Mouse (Mus musculus): Measurements from ENCODE around the gene Clcn3. TPM values are rescaled to one million over a fixed set of nuclear protein-coding genes. Genes with fewer than 3 reads are reported as not detected.

The Clcn3 gene
- total RNA-seq, 2 experiments from 2014 or later, result 710 to 1,348 TPM

GRCm38 (mm10) chr8:60954281-60955014 lies 28.7 kb downstream of the Clcn3 start:
- peak; percentile 86 for ATAC-seq (replicated peaks; ENCODE audit: low FRiP score, poor library complexity, severe bottlenecking)

DNA sequence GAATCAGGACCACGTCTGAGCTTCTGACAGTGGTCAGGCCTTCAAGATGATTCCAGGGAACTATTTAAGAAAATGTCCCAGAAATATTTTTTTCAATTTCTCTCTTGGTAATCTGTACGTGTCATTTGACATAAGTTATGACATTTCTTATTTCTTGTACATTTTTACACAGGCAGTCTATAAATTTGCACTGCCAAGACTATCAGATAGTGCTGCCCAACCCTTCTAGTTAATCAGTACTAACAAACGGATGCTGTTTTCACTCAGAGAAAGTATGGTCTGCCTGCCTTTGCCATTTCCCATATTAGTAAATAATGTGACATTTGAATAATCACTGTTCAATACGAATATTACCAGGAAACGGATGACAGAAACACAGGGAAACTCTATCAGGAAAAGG lies 30.3 kb downstream of the Clcn3 start:
- no peak for ATAC-seq (replicated peaks; ENCODE audit: low FRiP score, poor library complexity, severe bottlenecking)

DNA sequence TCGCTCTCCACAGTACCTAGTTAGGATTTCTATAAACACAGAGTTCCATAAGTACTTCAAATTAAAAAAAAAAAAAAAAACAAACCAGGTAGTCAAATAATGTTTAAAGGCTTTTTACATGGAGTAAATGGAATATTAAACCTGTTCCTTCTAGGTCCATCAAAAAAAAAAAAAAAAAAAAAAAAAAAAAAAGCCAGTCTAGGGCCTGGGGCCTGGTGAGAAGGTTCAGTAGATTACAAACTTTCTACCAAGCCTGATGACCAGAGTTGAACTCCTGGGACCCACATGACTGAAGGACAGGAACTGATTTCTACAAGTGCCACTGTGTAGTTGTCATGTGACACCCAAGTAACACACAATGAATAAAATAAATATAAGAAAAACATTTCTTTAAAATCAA lies 31.3 kb downstream of the Clcn3 start:
- no peak for ATAC-seq (replicated peaks; ENCODE audit: low FRiP score, poor library complexity, severe bottlenecking)

GRCm38 (mm10) chr8:60951271-60951670 lies 31.8 kb downstream of the Clcn3 start:
- no peak for ATAC-seq (replicated peaks; ENCODE audit: low FRiP score, poor library complexity, severe bottlenecking)

- no peak for ATAC-seq (replicated peaks; ENCODE audit: low FRiP score, poor library complexity, severe bottlenecking)
Measured at GRCm38 (mm10) chr8:60949859-60950258, 33.2 kb downstream of the Clcn3 start.

- ATAC-seq (replicated peaks; ENCODE audit: low FRiP score, poor library complexity, severe bottlenecking), result no peak
Measured at GRCm38 (mm10) chr8:60947503-60947902, 35.6 kb downstream of the Clcn3 start.

- ATAC-seq (replicated peaks; ENCODE audit: low FRiP score, poor library complexity, severe bottlenecking), result no peak
Measured at GRCm38 (mm10) chr8:60942867-60943266, 40.2 kb downstream of the Clcn3 start.

DNA sequence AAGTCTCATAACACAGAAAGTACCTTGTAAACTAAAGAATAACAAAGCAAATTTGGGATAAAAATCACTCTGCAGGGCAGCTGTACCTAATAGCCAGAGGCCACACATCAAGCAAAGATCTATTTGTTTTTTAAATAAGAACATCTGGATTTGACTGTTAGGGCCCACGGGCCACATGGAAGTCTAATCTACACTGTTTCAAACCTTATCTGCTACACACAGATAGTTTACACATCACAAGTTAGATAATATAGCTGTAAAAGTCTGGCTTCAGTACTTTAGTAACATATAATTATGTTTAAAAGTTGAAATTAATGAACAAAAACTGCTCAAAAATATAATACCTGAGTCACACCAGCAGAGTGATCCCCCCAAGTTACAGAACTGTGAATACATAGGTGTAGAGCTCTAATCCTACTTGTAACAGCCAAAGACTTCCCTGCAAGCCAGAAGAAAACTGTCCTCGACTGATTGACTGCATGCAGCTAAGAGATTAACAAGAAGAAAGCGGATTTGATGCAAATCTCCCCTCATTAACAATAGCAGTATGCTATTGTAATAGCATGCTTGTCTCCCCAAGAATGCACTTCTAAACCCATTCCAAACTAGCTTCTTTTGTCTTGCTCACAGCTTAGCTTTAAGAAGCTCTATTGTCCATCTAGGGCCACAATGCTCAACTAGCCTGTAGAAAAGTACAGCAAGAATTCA lies 44.2 kb downstream of the Clcn3 start:
- ATAC-seq (replicated peaks; ENCODE audit: low FRiP score, poor library complexity, severe bottlenecking), result peak; percentile 38; the same call in 1 of the 2 replicates

DNA sequence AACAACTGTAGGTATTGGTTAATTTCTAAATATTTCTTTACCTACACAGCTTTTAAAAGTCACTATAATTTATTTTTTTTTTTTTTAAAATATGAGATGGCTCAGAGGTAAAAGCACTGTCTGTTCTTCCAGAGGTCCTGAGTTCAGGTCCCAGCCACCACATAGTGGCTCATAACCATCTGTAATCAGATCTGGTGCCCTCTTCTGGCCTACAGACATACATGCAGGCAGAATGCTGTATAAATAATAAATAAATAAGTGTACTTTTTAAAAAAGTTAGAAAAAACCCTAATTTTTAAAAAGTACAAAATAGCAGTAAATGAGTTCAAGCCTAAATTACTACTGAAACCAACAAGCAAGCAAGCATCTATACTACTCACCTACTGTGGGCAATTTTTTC lies 49.5 kb downstream of the Clcn3 start:
- ATAC-seq (replicated peaks; ENCODE audit: low FRiP score, poor library complexity, severe bottlenecking), result no peak

DNA sequence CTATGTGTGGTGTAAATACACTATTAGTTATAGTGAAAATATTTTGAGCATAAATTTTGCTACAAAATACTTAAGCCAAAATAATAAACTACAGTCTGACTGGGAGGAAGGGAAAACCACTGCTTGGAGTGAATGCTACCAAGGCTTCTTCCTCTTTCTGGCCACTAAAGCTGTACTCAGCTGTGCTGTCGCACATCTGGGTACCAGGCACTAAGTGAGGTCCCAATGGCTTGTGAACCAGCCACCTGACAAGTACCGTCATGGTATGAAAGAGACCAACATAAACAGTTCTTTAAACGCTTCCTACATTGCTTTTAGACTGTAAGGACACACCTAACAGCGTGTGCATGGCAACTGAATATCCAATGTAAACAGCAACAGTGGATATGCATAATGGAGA lies 62.9 kb downstream of the Clcn3 start:
- no peak for ATAC-seq (replicated peaks; ENCODE audit: low FRiP score, poor library complexity, severe bottlenecking)

DNA sequence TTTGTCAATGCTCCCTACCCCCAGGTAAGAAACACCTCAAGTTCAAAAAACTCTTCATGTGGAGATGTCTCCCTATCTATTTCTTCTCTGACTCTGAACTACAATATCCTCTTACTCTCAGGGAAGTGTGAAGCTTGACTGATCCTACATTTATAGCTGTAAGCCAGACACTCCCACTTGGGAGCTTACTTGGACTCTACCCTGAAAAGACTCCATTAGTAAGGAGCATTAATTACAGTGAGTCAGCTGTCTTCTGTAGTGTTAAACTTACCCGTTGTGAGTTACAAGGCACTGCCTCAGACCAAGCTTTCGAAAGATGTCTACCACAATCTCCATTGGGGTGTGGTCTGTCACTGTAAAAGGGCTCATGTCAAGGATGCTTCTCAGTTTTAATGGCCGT lies 64.0 kb downstream of the Clcn3 start:
- no peak for ATAC-seq (replicated peaks; ENCODE audit: low FRiP score, poor library complexity, severe bottlenecking)

GRCm38 (mm10) chr8:60912554-60912953 lies 70.5 kb downstream of the Clcn3 start:
- ATAC-seq (replicated peaks; ENCODE audit: low FRiP score, poor library complexity, severe bottlenecking), result no peak

GRCm38 (mm10) chr8:60912081-60912480 lies 71.0 kb downstream of the Clcn3 start:
- no peak for ATAC-seq (replicated peaks; ENCODE audit: low FRiP score, poor library complexity, severe bottlenecking)

DNA sequence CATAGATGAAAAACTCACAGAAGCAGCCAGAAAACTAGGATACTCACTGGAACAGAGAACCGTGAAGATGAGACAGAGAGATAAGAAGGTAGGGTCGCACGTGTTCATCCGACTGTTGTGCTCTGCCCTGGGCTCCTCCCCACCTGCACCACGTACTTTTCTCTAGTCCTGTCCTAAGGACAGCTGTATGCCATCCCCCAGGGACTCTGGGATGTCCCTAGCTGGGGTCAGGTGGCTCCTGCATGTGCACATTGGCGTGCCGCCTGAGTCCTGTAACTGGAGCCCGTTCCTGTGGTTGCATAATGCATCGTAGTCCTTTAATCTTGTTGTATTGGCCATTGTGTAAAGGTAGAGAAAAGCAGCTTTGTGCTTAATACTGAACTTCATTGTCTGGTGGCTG lies 83.0 kb downstream of the Clcn3 start:
- no peak for ATAC-seq (replicated peaks; ENCODE audit: low FRiP score, poor library complexity, severe bottlenecking)

GRCm38 (mm10) chr8:60895878-60896277 lies 87.2 kb downstream of the Clcn3 start:
- peak; percentile 89 for ATAC-seq (replicated peaks; ENCODE audit: low FRiP score, poor library complexity, severe bottlenecking)

GRCm38 (mm10) chr8:60891757-60892156 lies 91.3 kb downstream of the Clcn3 start:
- ATAC-seq (replicated peaks; ENCODE audit: low FRiP score, poor library complexity, severe bottlenecking), result no peak

DNA sequence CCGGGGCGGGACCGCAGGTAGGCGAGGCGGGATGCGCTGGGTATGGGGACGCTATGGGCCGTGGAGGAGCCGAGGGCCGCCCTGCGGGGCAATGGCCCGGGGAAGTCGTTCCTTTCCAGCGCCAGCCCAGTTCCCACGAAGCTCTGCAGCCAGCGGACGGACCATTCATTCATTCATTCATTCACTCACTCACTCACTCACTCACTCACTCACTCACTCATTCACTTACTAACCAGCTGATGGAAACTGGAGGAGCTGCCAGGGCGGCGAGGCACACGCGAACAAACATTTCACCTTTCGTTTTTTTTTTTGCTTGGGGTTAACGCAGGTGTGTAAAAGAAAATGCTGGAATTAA lies 92.6 kb downstream of the Clcn3 start:
- ATAC-seq (replicated peaks; ENCODE audit: low FRiP score, poor library complexity, severe bottlenecking), result no peak

DNA sequence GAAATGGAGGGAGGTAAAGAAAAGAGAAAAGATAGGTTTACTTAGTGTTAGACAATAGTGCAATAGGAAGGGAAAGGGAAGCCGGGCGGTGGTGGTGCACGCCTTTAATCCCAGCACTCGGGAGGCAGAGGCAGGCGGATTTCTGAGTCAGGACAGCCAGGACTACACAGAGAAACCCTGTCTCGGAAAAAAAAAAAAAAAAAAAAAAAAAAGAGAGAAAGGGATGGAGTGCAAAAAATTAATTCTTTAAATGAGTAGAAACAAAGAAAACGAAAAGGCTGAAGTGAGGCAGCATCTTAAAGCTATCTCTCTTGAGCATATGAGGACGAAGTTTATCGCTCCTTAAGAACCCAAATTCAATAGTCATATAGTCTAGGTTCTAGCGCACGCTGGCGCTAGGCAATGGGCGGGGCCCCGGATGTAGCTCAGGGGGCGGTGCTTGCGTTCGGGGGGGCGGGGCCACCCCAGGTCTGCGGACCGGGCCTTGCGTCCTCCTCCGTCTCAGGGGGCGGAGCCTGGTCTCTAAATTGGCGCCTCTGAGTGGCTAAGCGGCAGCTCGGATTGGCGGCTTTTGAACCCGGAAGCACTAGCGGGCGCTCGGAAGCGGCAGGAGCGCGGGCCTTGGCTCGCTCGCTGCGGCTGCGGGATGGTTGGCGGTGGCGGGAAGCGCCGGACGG lies 93.1 kb downstream of the Clcn3 start, which contains the start of gene Hpf1:
TSS of gene Hpf1 (plus strand) at position 576 of the 677 bp plus-strand sequence.
- ATAC-seq (replicated peaks; ENCODE audit: low FRiP score, poor library complexity, severe bottlenecking), result peak; percentile 99

DNA sequence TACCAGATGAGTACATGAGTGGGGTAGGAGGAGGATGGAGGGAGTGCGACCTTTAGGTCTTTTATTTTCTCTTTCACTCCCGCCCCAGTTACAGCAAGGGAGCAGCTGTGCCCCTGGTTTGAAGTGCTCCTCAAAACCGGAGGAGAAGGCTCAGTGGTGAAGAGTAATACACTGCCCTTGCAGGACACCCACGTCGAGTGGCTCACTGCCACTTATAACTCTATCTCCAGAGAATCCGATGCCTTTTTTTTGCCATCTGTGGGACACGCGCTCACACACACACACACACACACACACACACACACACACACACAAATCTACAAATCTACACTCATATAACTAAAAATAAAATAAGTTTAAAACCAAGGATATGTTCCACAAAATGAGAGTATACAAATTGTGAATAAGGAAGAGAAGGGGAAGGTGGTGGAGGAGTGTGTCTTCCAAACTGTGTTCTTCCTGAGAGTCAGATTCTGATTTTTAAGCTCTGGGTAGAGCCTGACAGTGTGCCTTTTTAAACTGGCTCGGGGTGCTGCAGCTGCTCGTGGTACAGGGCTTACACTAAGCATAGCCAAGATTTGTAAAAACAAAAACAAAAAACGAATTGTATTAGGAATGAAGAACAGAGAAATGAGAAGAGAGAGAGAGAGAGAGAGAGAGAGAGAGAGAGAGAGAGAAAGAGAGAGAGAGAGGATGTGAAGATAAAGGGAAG lies 93.8 kb downstream of the Clcn3 start:
- ATAC-seq (replicated peaks; ENCODE audit: low FRiP score, poor library complexity, severe bottlenecking), result no peak

DNA sequence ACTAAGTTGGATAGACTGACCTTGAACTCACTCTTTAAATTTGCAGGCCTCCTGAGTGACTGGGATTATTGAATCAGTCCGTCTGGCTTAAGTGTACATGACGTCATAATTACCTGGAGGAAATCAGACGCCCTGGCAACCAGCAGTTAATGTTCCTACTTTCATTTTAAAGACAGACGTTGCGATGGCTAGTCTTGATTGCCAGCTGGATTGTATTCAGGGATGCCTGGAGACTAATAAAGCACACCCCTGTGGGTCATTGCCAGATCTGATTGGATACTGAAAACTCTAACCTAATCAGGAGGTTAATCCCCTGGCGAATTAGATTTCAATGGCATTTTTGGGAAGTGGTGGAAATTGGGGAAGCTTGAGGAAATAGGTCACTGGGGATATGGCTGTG lies 96.4 kb downstream of the Clcn3 start:
- ATAC-seq (replicated peaks; ENCODE audit: low FRiP score, poor library complexity, severe bottlenecking), result no peak
